Mouse (Mus musculus): ENCODE results near the gene Adamts4. TPM values are rescaled to one million over a fixed set of nuclear protein-coding genes. Genes with fewer than 3 reads are reported as not detected.
A peak's percentile ranks its signal among the peaks of the same experiment; 100 is the strongest.

Adamts4 gene
- polyA plus RNA-seq, 1 experiment from 2014 or later, result 4.1 TPM

GRCm38 (mm10) chr1:171283188-171284160 is 33.3 kb downstream of the Adamts4 start:
- ATAC-seq (ENCODE audit: low FRiP score, low TSS enrichment) (no peak), DNase-seq (no peak)
- Histone ChIP-seq H3K36me3 (ENCODE audit: control insufficient read depth, insufficient read depth, low read length) (peaks cover 47% of the 10 kb centered on the region), H3K4me3 (replicated peaks; ENCODE audit: low read depth, low read length) (no peak overlapping the region), H3K9me3 (ENCODE audit: control insufficient read depth, low read length) (no peaks in the 10 kb centered on the region), H3K27me3 (ENCODE audit: control insufficient read depth, insufficient read depth, low read length) (no peaks in the 10 kb centered on the region), H3K4me1 (ENCODE audit: control insufficient read depth, insufficient read depth, low read length) (peaks cover 16% of the 10 kb centered on the region), H3K27ac (replicated peaks; ENCODE audit: low read depth, low read length) (no peak overlapping the region), H3K4me2 (ENCODE audit: low read length) (no peak overlapping the region), H3K9ac (replicated peaks; ENCODE audit: low read length) (no peak overlapping the region)
- WGBS, result 92% methylated on average over 18 of the region's 18 CpGs

DNA sequence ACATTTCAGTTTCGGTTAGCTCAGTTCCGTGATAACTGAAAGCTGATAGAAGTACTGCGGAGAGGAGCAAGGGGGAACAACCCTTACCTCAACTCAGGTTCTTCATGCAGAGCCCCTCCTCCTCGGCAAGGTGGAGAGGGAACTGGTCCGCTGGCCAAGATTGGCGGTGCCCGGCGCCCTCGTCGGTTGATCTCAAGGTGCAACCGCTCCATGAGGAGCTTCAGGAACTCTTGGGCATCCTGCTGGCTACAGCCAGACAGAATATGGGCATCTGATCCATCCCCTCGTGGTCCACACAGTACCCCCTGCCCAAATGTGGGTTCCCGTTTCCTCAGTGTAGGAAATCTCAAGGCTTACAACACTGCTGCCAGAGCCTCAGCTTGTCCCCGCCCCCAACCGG is 34.3 kb downstream of the Adamts4 start:
- Histone ChIP-seq H3K27me3 (ENCODE audit: control insufficient read depth, insufficient read depth, low read length) (no peaks in the 10 kb centered on the region), H3K36me3 (ENCODE audit: control insufficient read depth, insufficient read depth, low read length) (peaks cover 51% of the 10 kb centered on the region), H3K4me2 (ENCODE audit: low read length) (no peak overlapping the region), H3K27ac (replicated peaks; ENCODE audit: low read depth, low read length) (no peak overlapping the region), H3K4me1 (ENCODE audit: control insufficient read depth, insufficient read depth, low read length) (peaks cover 16% of the 10 kb centered on the region), H3K9ac (replicated peaks; ENCODE audit: low read length) (no peak overlapping the region), H3K4me3 (replicated peaks; ENCODE audit: low read depth, low read length) (no peak overlapping the region), H3K9me3 (ENCODE audit: control insufficient read depth, low read length) (no peaks in the 10 kb centered on the region)
- DNase-seq, result no peak
- 94% methylated on average over 15 of the region's 15 CpGs for WGBS
- ATAC-seq (ENCODE audit: low FRiP score, low TSS enrichment), result no peak

DNA sequence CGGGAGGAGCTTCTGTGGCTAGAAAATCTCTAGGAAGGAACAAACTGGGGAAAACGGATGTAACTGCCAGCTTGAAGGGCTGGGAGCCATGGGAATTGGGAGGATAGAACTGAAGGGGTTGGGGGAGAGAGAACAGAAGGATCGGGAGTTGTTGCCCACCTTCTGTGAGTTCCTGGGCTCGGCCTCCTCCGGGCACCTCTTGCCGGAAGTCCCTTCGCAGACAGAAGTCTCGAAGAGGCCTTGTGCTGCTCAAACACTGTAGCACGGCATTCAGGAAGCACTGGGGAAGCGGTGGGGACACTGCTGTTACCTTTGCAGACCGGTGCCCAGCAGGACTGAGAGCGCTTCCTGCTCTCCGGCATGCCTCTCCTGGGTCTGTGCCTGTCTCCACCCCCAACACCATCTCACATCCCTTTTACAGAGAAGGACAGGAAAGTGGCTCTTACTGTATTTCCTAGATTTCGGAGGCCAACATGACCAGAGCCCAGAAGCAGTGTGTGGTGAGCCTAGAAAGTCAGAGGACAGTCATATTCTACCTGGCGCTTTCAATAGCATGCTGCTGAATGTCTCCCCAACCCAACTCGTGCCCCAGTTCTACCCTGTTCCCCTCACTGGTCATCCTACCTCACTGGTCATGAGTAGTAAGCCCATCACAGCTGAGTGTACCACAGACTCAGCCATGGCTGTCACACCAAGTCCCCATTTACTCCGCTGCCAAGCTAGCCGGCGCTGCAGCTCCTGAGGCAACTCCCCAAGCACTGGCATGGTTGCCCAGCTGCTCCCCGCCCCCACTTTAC is 35.1 kb downstream of the Adamts4 start:
- Histone ChIP-seq H3K27me3 (ENCODE audit: control insufficient read depth, insufficient read depth, low read length) (no peaks in the 10 kb centered on the region), H3K27ac (replicated peaks; ENCODE audit: low read depth, low read length) (no peak overlapping the region), H3K4me2 (ENCODE audit: low read length) (no peak overlapping the region), H3K4me1 (ENCODE audit: control insufficient read depth, insufficient read depth, low read length) (peaks cover 12% of the 10 kb centered on the region), H3K9me3 (ENCODE audit: control insufficient read depth, low read length) (no peaks in the 10 kb centered on the region), H3K9ac (replicated peaks; ENCODE audit: low read length) (no peak overlapping the region), H3K36me3 (ENCODE audit: control insufficient read depth, insufficient read depth, low read length) (peaks cover 57% of the 10 kb centered on the region), H3K4me3 (replicated peaks; ENCODE audit: low read depth, low read length) (no peak overlapping the region)
- WGBS, result 92% methylated on average over 20 of the region's 20 CpGs
- ATAC-seq (ENCODE audit: low FRiP score, low TSS enrichment) (no peak), DNase-seq (no peak)

DNA sequence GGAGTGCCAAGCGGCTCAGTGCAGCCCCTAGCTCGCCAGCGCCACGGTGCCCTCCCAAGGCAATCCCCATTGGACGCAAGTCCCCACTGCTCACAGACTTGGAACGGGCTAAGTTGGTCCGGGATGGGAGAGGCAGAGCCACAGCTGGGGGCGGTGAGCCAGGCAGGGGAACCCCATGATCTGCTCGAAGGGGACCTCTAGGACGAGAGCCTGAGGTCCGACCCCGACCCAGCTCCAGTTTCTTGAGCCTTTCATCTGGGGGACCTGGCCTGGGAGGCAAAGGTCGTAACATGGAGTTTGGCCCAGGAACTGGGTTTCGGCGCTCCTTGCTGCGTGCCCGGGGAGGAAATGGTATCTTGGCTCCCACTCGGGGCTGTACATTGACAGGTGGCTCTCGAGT is 36.3 kb downstream of the Adamts4 start:
- H3K36me3 ChIP-seq (ENCODE audit: control insufficient read depth, insufficient read depth, low read length), result peaks cover 57% of the 10 kb centered on the region
- DNase-seq (no peak), ATAC-seq (ENCODE audit: low FRiP score, low TSS enrichment) (no peak)
- no peaks in the 10 kb centered on the region for H3K27me3 ChIP-seq (ENCODE audit: control insufficient read depth, insufficient read depth, low read length)
- H3K4me1 ChIP-seq (ENCODE audit: control insufficient read depth, insufficient read depth, low read length), result peaks cover 9% of the 10 kb centered on the region
- peak overlapping the region; percentile 92 for H3K4me3 ChIP-seq (replicated peaks; ENCODE audit: low read depth, low read length)
- H3K4me2 ChIP-seq (ENCODE audit: low read length), result peak overlapping the region; percentile 65
- H3K9ac ChIP-seq (replicated peaks; ENCODE audit: low read length), result no peak overlapping the region
- H3K9me3 ChIP-seq (ENCODE audit: control insufficient read depth, low read length), result no peaks in the 10 kb centered on the region
- no peak overlapping the region for H3K27ac ChIP-seq (replicated peaks; ENCODE audit: low read depth, low read length)
- WGBS, result 92% methylated on average over 19 of the region's 19 CpGs

DNA sequence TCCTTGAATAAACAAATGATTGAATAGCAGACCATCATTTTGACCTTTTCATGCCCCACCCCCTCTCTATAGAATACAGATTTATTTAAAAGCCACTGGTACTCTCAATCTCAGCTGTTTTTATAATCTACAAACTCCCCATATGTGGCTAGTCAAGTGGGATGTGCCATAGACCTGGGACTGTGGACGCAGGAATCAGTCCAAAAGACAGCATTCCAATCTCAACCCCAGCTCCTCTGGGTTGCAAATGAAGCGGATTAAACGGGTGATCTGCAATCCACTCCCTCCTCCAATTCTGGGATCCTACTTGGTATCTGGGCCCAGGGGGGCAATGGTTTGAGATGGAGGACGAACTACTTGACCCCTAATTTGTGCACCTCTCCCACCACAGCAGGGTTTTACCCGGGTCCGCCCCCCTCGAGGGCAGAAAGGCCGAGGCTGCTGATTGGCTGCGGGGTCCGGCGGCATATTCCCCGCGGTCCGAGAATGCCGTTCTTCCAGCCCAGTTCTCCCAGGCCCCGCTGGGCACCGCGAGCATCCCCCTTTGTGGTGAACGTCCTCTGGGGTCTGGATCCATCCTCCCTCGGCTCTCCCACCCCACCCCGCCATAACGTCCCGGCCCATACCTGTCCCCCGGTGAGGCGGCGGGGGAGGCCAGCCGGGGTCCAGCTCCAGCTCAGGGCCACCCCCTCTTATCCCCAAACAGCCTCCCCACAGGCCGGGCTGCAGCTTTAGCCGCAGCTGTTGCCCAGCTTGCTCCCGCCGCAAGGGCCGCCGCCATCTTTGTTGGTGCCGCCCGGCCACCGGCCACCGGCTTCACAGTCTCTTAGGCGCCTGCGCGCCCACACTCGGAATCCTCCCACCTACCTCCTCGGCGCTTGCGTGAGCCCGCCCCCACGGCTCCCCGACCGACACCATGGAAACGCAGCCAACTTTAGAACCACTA is 37.2 kb downstream of the Adamts4 start, which contains the start of gene Usp21:
TSS of gene Usp21 (minus strand) at position 856 of the 946 bp plus-strand sequence.
- H3K9me3 ChIP-seq (ENCODE audit: control insufficient read depth, low read length), result no peaks in the 10 kb centered on the region
- no peaks in the 10 kb centered on the region for H3K27me3 ChIP-seq (ENCODE audit: control insufficient read depth, insufficient read depth, low read length)
- H3K4me3 ChIP-seq (replicated peaks; ENCODE audit: low read depth, low read length), result peak within 1 kb of the TSS; percentile 92
- H3K27ac ChIP-seq (replicated peaks; ENCODE audit: low read depth, low read length), result peak within 1 kb of the TSS; percentile 98
- H3K4me1 ChIP-seq (ENCODE audit: control insufficient read depth, insufficient read depth, low read length), result peaks cover 9% of the 10 kb centered on the region
- H3K4me2 ChIP-seq (ENCODE audit: low read length), result peak within 1 kb of the TSS; percentile 65
- peak within 1 kb of the TSS; percentile 99 for H3K9ac ChIP-seq (replicated peaks; ENCODE audit: low read length)
- under 1% methylated on average over 49 of the region's 49 CpGs for WGBS
- H3K36me3 ChIP-seq (ENCODE audit: control insufficient read depth, insufficient read depth, low read length), result peaks cover 54% of the 10 kb centered on the region
- DNase-seq, result peak; percentile 97
- peak; percentile 95 for ATAC-seq (ENCODE audit: low FRiP score, low TSS enrichment)

- Histone ChIP-seq H3K27ac (replicated peaks; ENCODE audit: low read depth, low read length) (peak overlapping the region; percentile 98; the same call in 1 of the 2 replicates), H3K4me1 (ENCODE audit: control insufficient read depth, insufficient read depth, low read length) (peaks cover 11% of the 10 kb centered on the region), H3K36me3 (ENCODE audit: control insufficient read depth, insufficient read depth, low read length) (peaks cover 45% of the 10 kb centered on the region), H3K4me3 (replicated peaks; ENCODE audit: low read depth, low read length) (peak overlapping the region; percentile 92), H3K9ac (replicated peaks; ENCODE audit: low read length) (0 out of 2 replicates have a peak overlapping the region, but pooled peaks have one; percentile 99), H3K4me2 (ENCODE audit: low read length) (peak overlapping the region; percentile 65), H3K27me3 (ENCODE audit: control insufficient read depth, insufficient read depth, low read length) (no peaks in the 10 kb centered on the region), H3K9me3 (ENCODE audit: control insufficient read depth, low read length) (no peaks in the 10 kb centered on the region)
- 67% methylated on average over 4 of the region's 4 CpGs for WGBS
- ATAC-seq (ENCODE audit: low FRiP score, low TSS enrichment), result no peak
- no peak for DNase-seq
Measured at GRCm38 (mm10) chr1:171288328-171288727, 38.1 kb downstream of the Adamts4 start.

GRCm38 (mm10) chr1:171293351-171293750 is 43.1 kb downstream of the Adamts4 start:
- Histone ChIP-seq H3K9me3 (ENCODE audit: control insufficient read depth, low read length) (no peaks in the 10 kb centered on the region), H3K27me3 (ENCODE audit: control insufficient read depth, insufficient read depth, low read length) (0 out of 2 replicates have a peak, but pooled peaks cover 9% of the 10 kb centered on the region), H3K4me2 (ENCODE audit: low read length) (peak overlapping the region; percentile 74), H3K4me1 (ENCODE audit: control insufficient read depth, insufficient read depth, low read length) (peaks cover 9% of the 10 kb centered on the region), H3K27ac (replicated peaks; ENCODE audit: low read depth, low read length) (no peak overlapping the region), H3K36me3 (ENCODE audit: control insufficient read depth, insufficient read depth, low read length) (peaks cover 17% of the 10 kb centered on the region), H3K9ac (replicated peaks; ENCODE audit: low read length) (no peak overlapping the region), H3K4me3 (replicated peaks; ENCODE audit: low read depth, low read length) (peak overlapping the region; percentile 76)
- ATAC-seq (ENCODE audit: low FRiP score, low TSS enrichment) (no peak), DNase-seq (no peak)
- WGBS, result 88% methylated on average over 3 of the region's 3 CpGs

DNA sequence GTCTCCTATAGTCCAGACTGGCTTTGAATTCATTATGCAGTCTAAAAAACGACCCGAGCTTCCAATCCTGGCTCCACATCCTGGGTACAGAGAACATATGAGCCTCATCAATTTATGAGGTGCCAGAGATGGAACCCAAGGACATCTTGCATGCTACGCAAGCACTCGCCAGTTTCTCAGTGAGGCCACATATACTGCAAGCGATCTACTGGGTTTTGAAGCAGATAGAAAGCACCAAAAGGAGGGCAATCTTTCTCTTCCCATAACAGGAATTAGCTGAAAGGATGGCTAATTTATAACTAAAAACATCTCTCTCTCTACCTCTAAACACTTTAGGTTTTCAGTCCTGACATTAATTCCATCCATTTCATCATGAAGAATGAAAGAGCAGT is 43.7 kb downstream of the Adamts4 start:
- H3K4me3 ChIP-seq (replicated peaks; ENCODE audit: low read depth, low read length), result peak overlapping the region; percentile 76
- WGBS, result 39% methylated on average over 5 of the region's 5 CpGs
- ATAC-seq (ENCODE audit: low FRiP score, low TSS enrichment), result no peak
- no peak for DNase-seq
- 0 out of 2 replicates have a peak, but pooled peaks cover 9% of the 10 kb centered on the region for H3K27me3 ChIP-seq (ENCODE audit: control insufficient read depth, insufficient read depth, low read length)
- H3K4me1 ChIP-seq (ENCODE audit: control insufficient read depth, insufficient read depth, low read length), result peaks cover 9% of the 10 kb centered on the region
- peak overlapping the region; percentile 90 for H3K27ac ChIP-seq (replicated peaks; ENCODE audit: low read depth, low read length)
- peak overlapping the region; percentile 81 for H3K9ac ChIP-seq (replicated peaks; ENCODE audit: low read length)
- H3K4me2 ChIP-seq (ENCODE audit: low read length), result peak overlapping the region; percentile 74
- H3K36me3 ChIP-seq (ENCODE audit: control insufficient read depth, insufficient read depth, low read length), result peaks cover 12% of the 10 kb centered on the region
- no peaks in the 10 kb centered on the region for H3K9me3 ChIP-seq (ENCODE audit: control insufficient read depth, low read length)

Measured in midbrain, embryonic 14.5 days (tissue).